Mouse (Mus musculus) limb, embryonic 12.5 days (tissue): ENCODE data around the gene Rnase12. TPM values are rescaled to one million over a fixed set of nuclear protein-coding genes. Genes with fewer than 3 reads are reported as not detected.
"Not testable (repeated sequence)": the region's sequence is repeated elsewhere in the genome, so short reads cannot be mapped to it uniquely, and the experiment has no call there.

Experiments
- ATAC-seq: fragments of 200-750 bp; cut with Nextera tagmentation; 2 replicates; pipeline ENCODE4 v1.8.0; 2017; ENCODE audit warnings: low read depth, moderate TSS enrichment; ENCODE audit not compliant: insufficient number of reproducible peaks, insufficient read depth, low FRiP score, low TSS enrichment
- H3K27ac ChIP-seq: fragments of 300-500 bp; sonication (generic); 2 replicates; pipeline ENCODE4 v1.5.1; 2016; ENCODE audit warnings: mild to moderate bottlenecking, moderate library complexity
- H3K27me3 ChIP-seq: fragments of 300-500 bp; sonication (generic); 2 replicates; pipeline ENCODE4 v1.6.1; 2016; ENCODE audit warnings: mild to moderate bottlenecking, moderate library complexity
- H3K36me3 ChIP-seq: fragments of 300-500 bp; sonication (generic); 2 replicates; pipeline ENCODE4 v1.6.1; 2016; ENCODE audit warnings: mild to moderate bottlenecking, moderate library complexity
- H3K4me1 ChIP-seq: fragments of 300-500 bp; sonication (generic); replicated peaks from 2 replicates; pipeline ENCODE4 v1.6.1; 2016
- H3K4me2 ChIP-seq: fragments of 300-500 bp; sonication (generic); 2 replicates; pipeline ENCODE4 v1.6.1; 2016; ENCODE audit warnings: mild to moderate bottlenecking, moderate library complexity
- H3K4me3 ChIP-seq: fragments of 300-500 bp; sonication (generic); replicated peaks from 2 replicates; pipeline ENCODE4 v1.5.1; 2016; ENCODE audit warnings: mild to moderate bottlenecking
- H3K9ac ChIP-seq: fragments of 300-500 bp; sonication (generic); replicated peaks from 2 replicates; pipeline ENCODE4 v1.6.1; 2016; ENCODE audit warnings: mild to moderate bottlenecking, moderate library complexity
- H3K9me3 ChIP-seq: fragments of 300-500 bp; sonication (generic); 2 replicates; pipeline ENCODE4 v1.6.1; 2016; ENCODE audit warnings: mild to moderate bottlenecking, moderate library complexity
- WGBS: fragments of 180-500 bp; shearing (Covaris S2); methylation state at CpG from one replicate; pipeline ENCODE4 v1.1.7; 2016; 5-methylcytosine and 5-hydroxymethylcytosine counted together
- polyA plus RNA-seq: library from polyadenylated mRNA; unstranded; fragments of >200 nt; fragmentation: Nextera tagmentation; extraction: Ambion mirVana; gene quantifications from 2 replicates; pipeline ENCODE4 v1.2.1, GENCODE M21; 2016

The Rnase12 gene
- 0.44 TPM in 1 of 2 replicates, not detected in the other for polyA plus RNA-seq

GRCm38 (mm10) chr14:51057401-51057831 lies at the start of gene Rnase12:
TSS of gene Rnase12 (minus strand) at chr14:51057661.
- Histone ChIP-seq H3K9me3 (no peaks in the 10 kb centered on the region), H3K4me1 (peaks cover 5% of the 10 kb centered on the region; the same call in 1 of the 2 replicates), H3K27ac (no peak within 1 kb of the TSS), H3K36me3 (no peaks in the 10 kb centered on the region), H3K27me3 (no peaks in the 10 kb centered on the region), H3K4me3 (no peak within 1 kb of the TSS), H3K4me2 (no peak within 1 kb of the TSS), H3K9ac (no peak within 1 kb of the TSS)
- WGBS: 73% methylated on average over 9 of the region's 9 CpGs
- ATAC-seq: no peak

DNA sequence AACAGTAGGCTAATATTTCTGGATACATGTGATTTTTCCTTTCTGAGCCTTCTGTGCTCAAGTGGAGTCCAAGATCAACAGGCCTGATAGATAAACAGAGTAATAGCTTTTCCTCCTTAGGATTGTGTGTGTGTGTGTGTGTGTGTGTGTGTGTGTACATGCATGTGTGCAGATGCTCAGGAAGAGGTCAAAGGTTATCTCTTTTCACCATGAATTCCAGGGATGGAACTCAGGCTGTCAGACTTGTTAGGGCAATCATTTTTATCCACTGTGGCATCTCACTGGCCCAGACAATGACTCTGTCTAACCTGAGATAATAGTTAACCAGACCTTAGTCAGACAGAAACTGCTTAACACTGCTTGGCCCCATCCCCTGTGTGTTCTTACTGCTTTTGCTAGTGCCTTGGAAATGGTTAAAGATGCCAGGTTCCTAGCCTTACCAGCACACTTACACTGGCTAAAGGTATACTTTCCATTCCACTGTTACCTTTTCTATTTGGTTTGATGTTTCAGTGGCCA lies 49.0 kb upstream of the Rnase12 start:
- no peaks in the 10 kb centered on the region for H3K4me1 ChIP-seq
- H3K4me2 ChIP-seq: no peak overlapping the region
- H3K27me3 ChIP-seq: no peaks in the 10 kb centered on the region
- H3K27ac ChIP-seq: no peak overlapping the region
- no peak overlapping the region for H3K4me3 ChIP-seq
- ATAC-seq: no peak
- H3K9ac ChIP-seq: no peak overlapping the region
- H3K9me3 ChIP-seq: no peaks in the 10 kb centered on the region
- H3K36me3 ChIP-seq: no peaks in the 10 kb centered on the region

DNA sequence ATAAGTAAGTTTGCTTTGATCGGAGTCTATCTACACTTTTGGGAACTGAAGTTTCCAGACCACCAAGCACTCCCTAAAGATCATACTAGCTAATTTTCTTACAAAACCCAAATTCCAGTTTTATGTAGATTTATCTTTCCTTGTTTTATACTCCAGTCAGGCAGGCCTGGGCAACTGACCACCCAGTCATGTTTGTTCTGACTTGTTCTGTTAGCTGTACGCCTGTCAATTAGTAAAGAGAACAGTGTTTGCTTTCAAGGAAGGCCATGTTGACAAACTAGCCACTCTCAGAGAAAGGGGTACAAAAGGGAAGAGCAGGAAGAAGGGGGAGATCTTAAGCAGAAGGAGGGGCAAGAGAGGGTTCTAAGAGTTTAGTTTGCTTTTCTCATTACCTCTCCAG lies 46.9 kb upstream of the Rnase12 start:
- Histone ChIP-seq H3K9ac (no peak overlapping the region), H3K36me3 (no peaks in the 10 kb centered on the region), H3K4me2 (no peak overlapping the region), H3K9me3 (no peaks in the 10 kb centered on the region), H3K27ac (no peak overlapping the region), H3K27me3 (no peaks in the 10 kb centered on the region), H3K4me1 (no peaks in the 10 kb centered on the region), H3K4me3 (no peak overlapping the region)
- WGBS: 80% methylated on average over 2 of the region's 2 CpGs
- no peak for ATAC-seq

- no peak overlapping the region for H3K4me2 ChIP-seq
- WGBS: 53% methylated on average over 3 of the region's 3 CpGs
- no peaks in the 10 kb centered on the region for H3K27me3 ChIP-seq
- no peaks in the 10 kb centered on the region for H3K9me3 ChIP-seq
- no peak overlapping the region for H3K27ac ChIP-seq
- H3K4me3 ChIP-seq: no peak overlapping the region
- no peak overlapping the region for H3K9ac ChIP-seq
- no peaks in the 10 kb centered on the region for H3K36me3 ChIP-seq
- ATAC-seq: no peak
- no peaks in the 10 kb centered on the region for H3K4me1 ChIP-seq
Measured at GRCm38 (mm10) chr14:51103217-51103616, 45.8 kb upstream of the Rnase12 start.

DNA sequence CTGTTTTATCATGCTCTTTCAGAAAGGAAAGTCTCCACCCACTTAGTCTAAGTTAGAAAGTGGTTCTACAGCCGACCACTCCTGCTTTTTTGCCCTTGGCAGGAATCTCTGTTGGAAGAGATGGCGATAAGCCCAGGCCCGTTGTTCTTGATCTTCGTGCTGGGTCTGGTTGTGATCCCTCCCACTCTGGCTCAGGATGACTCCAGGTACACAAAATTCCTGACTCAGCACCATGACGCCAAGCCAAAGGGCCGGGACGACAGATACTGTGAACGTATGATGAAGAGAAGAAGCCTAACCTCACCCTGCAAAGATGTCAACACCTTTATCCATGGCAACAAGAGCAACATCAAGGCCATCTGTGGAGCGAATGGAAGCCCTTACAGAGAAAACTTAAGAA lies 43.8 kb upstream of the Rnase12 start:
- Histone ChIP-seq H3K9me3 (no peaks in the 10 kb centered on the region), H3K4me3 (no peak overlapping the region), H3K4me2 (no peak overlapping the region), H3K27me3 (no peaks in the 10 kb centered on the region), H3K4me1 (no peaks in the 10 kb centered on the region), H3K9ac (no peak overlapping the region), H3K36me3 (no peaks in the 10 kb centered on the region), H3K27ac (no peak overlapping the region)
- WGBS: 77% methylated on average over 9 of the region's 9 CpGs
- no peak for ATAC-seq

GRCm38 (mm10) chr14:51098921-51099320 lies 41.5 kb upstream of the Rnase12 start:
- WGBS: 95% methylated on average over 11 of the region's 11 CpGs
- ATAC-seq: no peak
- no peaks in the 10 kb centered on the region for H3K9me3 ChIP-seq
- H3K36me3 ChIP-seq: no peaks in the 10 kb centered on the region
- H3K27ac ChIP-seq: no peak overlapping the region
- no peaks in the 10 kb centered on the region for H3K27me3 ChIP-seq
- no peak overlapping the region for H3K4me3 ChIP-seq
- H3K4me1 ChIP-seq: no peaks in the 10 kb centered on the region
- no peak overlapping the region for H3K4me2 ChIP-seq
- no peak overlapping the region for H3K9ac ChIP-seq

- not testable (repeated sequence) for H3K27me3 ChIP-seq, H3K4me2 ChIP-seq, H3K9me3 ChIP-seq, H3K9ac ChIP-seq, H3K4me1 ChIP-seq, H3K4me3 ChIP-seq, H3K27ac ChIP-seq, H3K36me3 ChIP-seq
- WGBS: 26% methylated on average over 1 of the region's 1 CpGs
- 0 out of 2 replicates have a peak, but pooled peaks have one; percentile 24 for ATAC-seq
Measured at GRCm38 (mm10) chr14:51098300-51098699, 40.8 kb upstream of the Rnase12 start.

DNA sequence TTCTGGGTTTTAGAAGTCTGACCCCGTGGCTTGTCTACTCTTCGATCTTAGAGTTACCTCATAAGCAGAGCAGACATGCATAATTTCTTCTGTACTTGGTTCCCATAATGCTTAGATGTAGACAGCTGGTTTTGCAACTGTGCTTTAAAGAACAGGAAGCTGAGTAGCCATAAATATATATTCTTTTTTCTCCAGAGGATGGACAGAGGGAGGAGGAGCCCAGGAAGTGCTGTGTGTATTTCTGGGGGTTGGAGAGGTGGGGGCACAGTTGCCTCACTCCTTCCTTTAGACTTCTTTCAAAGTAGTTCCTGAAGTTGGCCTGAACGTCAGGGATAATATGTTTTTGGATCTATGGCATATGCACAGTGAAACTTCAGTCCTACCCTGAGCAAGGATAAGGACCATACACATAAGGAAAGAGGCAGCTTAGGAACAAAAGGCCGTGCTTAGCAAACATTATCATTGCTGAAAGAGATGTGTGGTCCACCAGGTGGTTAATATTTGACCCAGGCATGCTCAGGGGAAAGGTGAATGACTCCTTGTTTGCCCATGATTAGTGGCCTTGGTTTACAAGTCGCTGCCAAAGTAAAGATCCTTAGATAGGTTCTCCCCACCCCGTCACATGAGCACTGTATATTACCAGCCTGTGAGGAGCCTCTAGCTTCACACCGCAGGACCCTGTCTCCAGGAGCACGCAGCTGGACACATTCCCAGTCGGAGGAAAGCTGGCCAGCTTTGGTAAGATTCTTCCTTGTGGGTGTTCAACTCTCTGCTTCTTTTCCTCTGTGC lies 38.5 kb upstream of the Rnase12 start:
- no peak for ATAC-seq
- H3K9me3 ChIP-seq: no peaks in the 10 kb centered on the region
- H3K27ac ChIP-seq: no peak overlapping the region
- 69% methylated on average over 9 of the region's 9 CpGs for WGBS
- no peak overlapping the region for H3K9ac ChIP-seq
- no peaks in the 10 kb centered on the region for H3K36me3 ChIP-seq
- no peak overlapping the region for H3K4me2 ChIP-seq
- no peaks in the 10 kb centered on the region for H3K27me3 ChIP-seq
- H3K4me1 ChIP-seq: no peaks in the 10 kb centered on the region
- H3K4me3 ChIP-seq: no peak overlapping the region

- Histone ChIP-seq H3K4me1 (no peaks in the 10 kb centered on the region), H3K27me3 (no peaks in the 10 kb centered on the region), H3K9me3 (no peaks in the 10 kb centered on the region), H3K9ac (no peak overlapping the region), H3K4me3 (no peak overlapping the region), H3K27ac (no peak overlapping the region), H3K4me2 (no peak overlapping the region), H3K36me3 (no peaks in the 10 kb centered on the region)
- ATAC-seq: no peak
- 69% methylated on average over 9 of the region's 9 CpGs for WGBS
Measured at GRCm38 (mm10) chr14:51094921-51095320, 37.5 kb upstream of the Rnase12 start.

- no peak overlapping the region for H3K9ac ChIP-seq
- no peaks in the 10 kb centered on the region for H3K27me3 ChIP-seq
- no peaks in the 10 kb centered on the region for H3K9me3 ChIP-seq
- H3K4me3 ChIP-seq: no peak overlapping the region
- H3K36me3 ChIP-seq: no peaks in the 10 kb centered on the region
- H3K4me1 ChIP-seq: no peaks in the 10 kb centered on the region
- WGBS: 84% methylated on average over 5 of the region's 5 CpGs
- H3K4me2 ChIP-seq: no peak overlapping the region
- no peak overlapping the region for H3K27ac ChIP-seq
- ATAC-seq: no peak
Measured at GRCm38 (mm10) chr14:51094096-51094875, 36.8 kb upstream of the Rnase12 start.

DNA sequence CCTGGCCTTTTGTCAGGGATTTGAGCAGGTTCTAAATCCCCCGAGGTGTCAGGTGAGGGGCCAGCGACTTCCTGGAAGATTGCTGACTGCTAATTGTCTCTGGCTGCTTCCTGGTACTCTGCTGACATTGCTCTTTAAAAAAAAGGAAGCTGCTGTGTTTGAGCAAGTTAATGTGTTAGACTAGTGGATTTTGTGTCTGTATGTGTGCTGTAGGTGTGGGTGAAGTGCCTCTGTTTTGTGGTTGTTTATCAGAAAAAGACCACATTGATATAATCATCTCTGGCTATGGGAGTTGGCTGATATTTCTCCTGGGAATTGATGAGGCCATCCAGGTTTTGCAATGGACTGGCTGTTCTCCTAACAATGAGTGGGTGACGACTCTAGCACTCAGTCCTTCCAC lies 36.0 kb upstream of the Rnase12 start:
- Histone ChIP-seq H3K9me3 (no peaks in the 10 kb centered on the region), H3K4me3 (no peak overlapping the region), H3K27me3 (no peaks in the 10 kb centered on the region), H3K4me1 (no peaks in the 10 kb centered on the region), H3K27ac (no peak overlapping the region), H3K4me2 (no peak overlapping the region), H3K9ac (no peak overlapping the region), H3K36me3 (no peaks in the 10 kb centered on the region)
- WGBS: 23% methylated on average over 3 of the region's 3 CpGs
- ATAC-seq: no peak
